In genomic region chr13:109622207-109622606, GRCm38 (mm10) we compare ENCODE assay signal across 23 mouse cellular contexts.
DNase-seq lines count a peak whose midpoint lies in the region; ATAC-seq and TF ChIP-seq lines count a peak whose summit lies in the region.
"Had no signal": no experiment of that assay in that cellular context is flagged by ENCODE, and none has a peak within 500 bp of the region (broad histone marks: within the 10 kb centered on the region; RNA-seq: fewer than 3 reads in every experiment).

No protein-coding gene starts in this region.

- peak; percentile 41 for TF ChIP-seq CTCF in gastrocnemius, adult 2 months (IDR thresholded peaks at IDR 0.05)
- TF ChIP-seq CTCF in left cerebral cortex, adult 2 months (IDR thresholded peaks at IDR 0.05): peak; percentile 38

- H3K9ac ChIP-seq in heart, embryonic 15.5 days: no peak overlapping the region
- no peak overlapping the region for H3K9ac ChIP-seq in liver, embryonic 13.5 days
- H3K9ac ChIP-seq: embryonic facial prominence, embryonic 15.5 days; forebrain, postnatal 0 days; hindbrain, embryonic 15.5 days; liver, embryonic 15.5 days; stomach, embryonic 15.5 days had no signal

- peak overlapping the region; percentile 30 for H3K4me2 ChIP-seq in heart, embryonic 15.5 days
- no peak overlapping the region for H3K4me2 ChIP-seq in liver, embryonic 13.5 days
- H3K4me2 ChIP-seq: embryonic facial prominence, embryonic 15.5 days; hindbrain, embryonic 15.5 days; liver, embryonic 15.5 days; stomach, embryonic 15.5 days had no signal

- intact Hi-C loops in gastrocnemius, adult 2 months (cut with DNase I): loop anchor here (10.0 kb wide), 1 partner anchor 283 kb away; no protein-coding TSS in a partner anchor
- intact Hi-C loops in heart, postnatal 10 days (cut with DNase I): no loop called here
- intact Hi-C loops in left cerebral cortex, adult 2 months (cut with DNase I): loop anchor here (5.0 kb wide), 1 partner anchor 290 kb away; no protein-coding TSS in a partner anchor
- intact Hi-C loops in left cerebral cortex, postnatal 4 days (cut with DNase I): no loop called here

- no peak overlapping the region for H3K27ac ChIP-seq in gastrocnemius, adult 2 months
- H3K27ac ChIP-seq in heart, embryonic 15.5 days: peak overlapping the region; percentile 46; the same call in 1 of the 2 replicates
- no peak overlapping the region for H3K27ac ChIP-seq in left cerebral cortex, adult 2 months
- H3K27ac ChIP-seq in liver, embryonic 13.5 days: no peak overlapping the region
- H3K27ac ChIP-seq: embryonic facial prominence, embryonic 15.5 days; forebrain, embryonic 10.5 days; hindbrain, embryonic 15.5 days; liver, embryonic 15.5 days; stomach, embryonic 15.5 days had no signal

- 43% methylated on average over 5 of the region's 5 CpGs for WGBS in heart, embryonic 15.5 days
- WGBS in liver, embryonic 13.5 days (ENCODE audit: insufficient replicate concordance): 57% methylated on average over 5 of the region's 5 CpGs

- peaks cover 19% of the 10 kb centered on the region for H3K4me1 ChIP-seq in heart, embryonic 15.5 days (replicated peaks)
- H3K4me1 ChIP-seq in liver, embryonic 13.5 days (replicated peaks): peaks cover 26% of the 10 kb centered on the region
- H3K4me1 ChIP-seq: forebrain, embryonic 10.5 days; stomach, embryonic 15.5 days had no signal

- DNase-seq in gastrocnemius, adult 2 months: no peak
- no peak for DNase-seq in gastrocnemius, adult 18-20 months (ENCODE audit: low spot score)
- no peak for DNase-seq in heart, postnatal 10 days
- no peak for DNase-seq in left cerebral cortex, adult 2 months (ENCODE audit: extremely low spot score in 1 of 2, low spot score in 2 of 2)
- DNase-seq in left cerebral cortex, postnatal 4 days: no peak
- no peak for DNase-seq in liver, embryonic 13.5 days
- no peak for DNase-seq in adrenal gland, adult (ENCODE audit: inconsistent age in 2 of 2, low spot score in 1 of 2)
- DNase-seq: adrenal gland, postnatal 14 days; cerebellum, adult 11 months; cerebellum, postnatal 25 days; forebrain, postnatal 0 days; kidney, adult 11 months; kidney, postnatal 10 days; lung, postnatal 14 days; right cerebral cortex, postnatal 25 days had no signal

- H3K4me3 ChIP-seq in gastrocnemius, adult 2 months: no peak overlapping the region
- H3K4me3 ChIP-seq in heart, embryonic 15.5 days: no peak overlapping the region
- no peak overlapping the region for H3K4me3 ChIP-seq in left cerebral cortex, adult 2 months
- no peak overlapping the region for H3K4me3 ChIP-seq in liver, embryonic 13.5 days (replicated peaks)
- H3K4me3 ChIP-seq: embryonic facial prominence, embryonic 15.5 days; forebrain, embryonic 10.5 days; hindbrain, embryonic 15.5 days; liver, embryonic 15.5 days; megakaryocyte, embryonic 14.5 days; stomach, embryonic 15.5 days had no signal

- no peaks in the 10 kb centered on the region for H3K9me3 ChIP-seq in heart, embryonic 15.5 days (replicated peaks)
- H3K9me3 ChIP-seq in liver, embryonic 13.5 days (replicated peaks): no peaks in the 10 kb centered on the region
- H3K9me3 ChIP-seq: embryonic facial prominence, embryonic 15.5 days; forebrain, embryonic 10.5 days; hindbrain, embryonic 15.5 days; liver, embryonic 15.5 days; megakaryocyte, embryonic 14.5 days; stomach, embryonic 15.5 days had no signal

- no peaks in the 10 kb centered on the region for H3K36me3 ChIP-seq in heart, embryonic 15.5 days
- H3K36me3 ChIP-seq in liver, embryonic 13.5 days: no peaks in the 10 kb centered on the region
- H3K36me3 ChIP-seq: embryonic facial prominence, embryonic 15.5 days; forebrain, embryonic 10.5 days; hindbrain, embryonic 15.5 days; liver, embryonic 15.5 days; stomach, embryonic 15.5 days had no signal

- no peaks in the 10 kb centered on the region for H3K27me3 ChIP-seq in heart, embryonic 15.5 days
- no peaks in the 10 kb centered on the region for H3K27me3 ChIP-seq in liver, embryonic 13.5 days
- H3K27me3 ChIP-seq: embryonic facial prominence, embryonic 15.5 days; hindbrain, embryonic 15.5 days; liver, embryonic 15.5 days; megakaryocyte, embryonic 14.5 days; stomach, embryonic 15.5 days had no signal

- no peak for ATAC-seq in heart, embryonic 15.5 days (replicated peaks; ENCODE audit: insufficient number of reproducible peaks, insufficient read depth, low FRiP score, low read depth)
- ATAC-seq in liver, embryonic 13.5 days (ENCODE audit: low read depth): peak; percentile 47; the same call in 1 of the 2 replicates
- ATAC-seq: activated CD4-positive, CD25-positive, alpha-beta regulatory T cell, adult 4 months; forebrain, postnatal 0 days had no signal

Comparison
In these comparisons a context has a peak if more than half of its experiments do, and no peak if none do; other contexts are left out.
1. intact Hi-C loops: an anchor here in gastrocnemius, adult 2 months (10.0 kb wide) and left cerebral cortex, adult 2 months (5.0 kb wide); none called in heart, postnatal 10 days and left cerebral cortex, postnatal 4 days.